Mouse (Mus musculus): ENCODE data around the gene Adamts7. TPM values are rescaled to one million over a fixed set of nuclear protein-coding genes. Genes with fewer than 3 reads are reported as not detected.

The Adamts7 gene
- polyA plus RNA-seq, 2 experiments: 19.4 to 44.3 TPM

DNA sequence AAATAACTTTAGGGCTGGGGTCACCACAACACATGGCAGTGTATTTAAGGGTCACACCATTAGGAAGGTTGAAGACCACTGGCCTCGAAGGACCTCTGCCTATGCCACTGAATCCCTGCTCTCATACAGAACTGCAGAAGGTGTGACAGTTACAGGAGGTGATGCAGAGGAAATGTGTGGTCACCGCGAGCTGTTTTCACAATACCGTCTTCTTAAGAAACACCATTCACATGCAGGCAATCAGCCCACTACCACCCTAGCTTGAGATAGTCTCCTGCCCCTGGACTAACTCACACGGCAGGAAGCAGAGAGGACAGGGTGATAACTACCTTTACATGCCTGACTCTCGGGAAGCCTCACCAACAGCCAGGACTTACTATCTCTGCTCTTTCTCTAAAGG is 82.3 kb downstream of the Adamts7 start:
- WGBS: 96% methylated on average over 6 of the region's 6 CpGs
- Histone ChIP-seq H3K36me3 (ENCODE audit: control insufficient read depth, insufficient read depth, low read length) (peaks cover 8% of the 10 kb centered on the region; the same call in 1 of the 2 replicates), H3K27me3 (ENCODE audit: control insufficient read depth, insufficient read depth, low read length) (no peaks in the 10 kb centered on the region), H3K9me3 (ENCODE audit: control insufficient read depth, low read length) (no peaks in the 10 kb centered on the region), H3K4me3 (replicated peaks; ENCODE audit: low read length) (no peak overlapping the region), H3K4me1 (ENCODE audit: control insufficient read depth, insufficient read depth, low read length) (no peaks in the 10 kb centered on the region), H3K9ac (ENCODE audit: low read depth, low read length, severe bottlenecking) (no peak overlapping the region), H3K4me2 (replicated peaks; ENCODE audit: low read depth, low read length, severe bottlenecking) (no peak overlapping the region), H3K27ac (replicated peaks; ENCODE audit: low read depth, low read length) (no peak overlapping the region)
- DNase-seq (ENCODE audit: low spot score): no peak
- no peak for TF ChIP-seq POLR2A (IDR thresholded peaks at IDR 0.05; ENCODE audit: borderline replicate concordance, extremely low read depth, insufficient read depth, insufficient read length)
- ATAC-seq (ENCODE audit: low FRiP score, low read depth): no peak

DNA sequence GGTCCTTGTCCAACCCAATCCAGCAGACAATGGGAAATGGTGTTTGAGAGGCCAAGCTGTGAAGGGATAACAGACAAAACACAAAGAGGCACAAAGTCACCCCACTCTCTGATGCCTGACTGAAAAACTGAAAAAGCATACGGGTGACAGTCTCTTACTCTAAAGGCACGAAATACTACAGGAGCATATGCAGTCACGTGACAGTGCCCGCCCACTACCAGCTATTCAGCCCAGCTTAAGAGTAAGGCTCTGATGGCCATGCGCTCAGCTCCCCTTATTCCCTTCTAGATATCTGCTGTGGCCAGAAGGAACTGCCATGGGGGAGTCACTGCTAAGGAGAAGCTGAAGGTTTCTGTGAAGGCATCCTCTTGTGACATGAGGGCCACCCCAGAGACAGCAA is 82.9 kb downstream of the Adamts7 start:
- Histone ChIP-seq H3K4me2 (replicated peaks; ENCODE audit: low read depth, low read length, severe bottlenecking) (no peak overlapping the region), H3K36me3 (ENCODE audit: control insufficient read depth, insufficient read depth, low read length) (peaks cover 8% of the 10 kb centered on the region; the same call in 1 of the 2 replicates), H3K27me3 (ENCODE audit: control insufficient read depth, insufficient read depth, low read length) (no peaks in the 10 kb centered on the region), H3K27ac (replicated peaks; ENCODE audit: low read depth, low read length) (no peak overlapping the region), H3K4me1 (ENCODE audit: control insufficient read depth, insufficient read depth, low read length) (no peaks in the 10 kb centered on the region), H3K9me3 (ENCODE audit: control insufficient read depth, low read length) (no peaks in the 10 kb centered on the region), H3K4me3 (replicated peaks; ENCODE audit: low read length) (no peak overlapping the region), H3K9ac (ENCODE audit: low read depth, low read length, severe bottlenecking) (no peak overlapping the region)
- no peak for TF ChIP-seq POLR2A (IDR thresholded peaks at IDR 0.05; ENCODE audit: borderline replicate concordance, extremely low read depth, insufficient read depth, insufficient read length)
- WGBS: 94% methylated on average over 5 of the region's 5 CpGs
- ATAC-seq (ENCODE audit: low FRiP score, low read depth): no peak
- DNase-seq (ENCODE audit: low spot score): no peak

DNA sequence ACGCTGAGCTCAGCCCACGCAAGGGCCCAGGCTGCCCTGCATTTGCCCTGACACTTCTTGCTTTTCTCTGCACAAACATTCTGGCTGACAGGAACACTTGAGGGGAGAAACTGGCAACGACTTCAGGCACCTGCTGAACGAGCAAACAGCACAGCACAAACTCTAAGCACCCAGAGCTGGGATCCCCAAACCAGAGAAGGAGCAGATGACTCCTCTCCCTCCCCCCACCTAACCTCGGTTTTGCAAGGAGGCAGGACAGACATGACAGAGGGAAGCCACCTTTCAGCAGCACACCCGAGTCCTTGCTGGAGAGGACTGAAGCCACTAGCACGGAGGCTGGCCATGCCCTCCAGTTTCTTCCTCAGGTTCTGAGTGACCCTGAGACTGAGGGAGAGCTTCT is 84.4 kb downstream of the Adamts7 start:
- Histone ChIP-seq H3K36me3 (ENCODE audit: control insufficient read depth, insufficient read depth, low read length) (peaks cover 8% of the 10 kb centered on the region; the same call in 1 of the 2 replicates), H3K4me2 (replicated peaks; ENCODE audit: low read depth, low read length, severe bottlenecking) (no peak overlapping the region), H3K9ac (ENCODE audit: low read depth, low read length, severe bottlenecking) (no peak overlapping the region), H3K4me1 (ENCODE audit: control insufficient read depth, insufficient read depth, low read length) (no peaks in the 10 kb centered on the region), H3K4me3 (replicated peaks; ENCODE audit: low read length) (no peak overlapping the region), H3K9me3 (ENCODE audit: control insufficient read depth, low read length) (no peaks in the 10 kb centered on the region), H3K27ac (replicated peaks; ENCODE audit: low read depth, low read length) (no peak overlapping the region), H3K27me3 (ENCODE audit: control insufficient read depth, insufficient read depth, low read length) (no peaks in the 10 kb centered on the region)
- TF ChIP-seq POLR2A (IDR thresholded peaks at IDR 0.05; ENCODE audit: borderline replicate concordance, extremely low read depth, insufficient read depth, insufficient read length): no peak
- ATAC-seq (ENCODE audit: low FRiP score, low read depth) (no peak), DNase-seq (ENCODE audit: low spot score) (no peak)
- WGBS: 80% methylated on average over 7 of the region's 7 CpGs

DNA sequence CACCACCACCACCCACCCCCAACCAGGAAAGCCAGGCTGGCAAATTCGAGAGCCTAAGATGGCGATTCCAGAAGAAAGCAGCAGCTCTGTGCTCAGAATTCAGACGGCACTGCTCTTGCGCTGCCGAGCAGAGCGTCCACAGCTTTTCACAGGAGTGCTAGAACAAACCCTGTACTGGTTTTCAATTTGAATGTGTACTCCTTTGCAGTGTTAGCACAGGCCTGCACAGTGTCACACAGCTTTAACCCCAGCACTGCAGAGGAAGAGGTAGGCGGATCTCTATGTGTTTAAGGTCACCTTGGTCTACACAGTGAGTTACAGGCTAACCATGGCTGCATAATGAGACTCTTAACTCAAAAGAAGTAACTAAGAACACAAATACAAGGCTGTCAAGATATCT is 85.5 kb downstream of the Adamts7 start:
- peaks cover 8% of the 10 kb centered on the region; the same call in 1 of the 2 replicates for H3K36me3 ChIP-seq (ENCODE audit: control insufficient read depth, insufficient read depth, low read length)
- no peaks in the 10 kb centered on the region for H3K27me3 ChIP-seq (ENCODE audit: control insufficient read depth, insufficient read depth, low read length)
- WGBS: 86% methylated on average over 7 of the region's 7 CpGs
- H3K4me2 ChIP-seq (replicated peaks; ENCODE audit: low read depth, low read length, severe bottlenecking): no peak overlapping the region
- no peak overlapping the region for H3K4me3 ChIP-seq (replicated peaks; ENCODE audit: low read length)
- no peak for ATAC-seq (ENCODE audit: low FRiP score, low read depth)
- no peaks in the 10 kb centered on the region for H3K9me3 ChIP-seq (ENCODE audit: control insufficient read depth, low read length)
- no peak for DNase-seq (ENCODE audit: low spot score)
- H3K9ac ChIP-seq (ENCODE audit: low read depth, low read length, severe bottlenecking): no peak overlapping the region
- no peaks in the 10 kb centered on the region for H3K4me1 ChIP-seq (ENCODE audit: control insufficient read depth, insufficient read depth, low read length)
- no peak for TF ChIP-seq POLR2A (IDR thresholded peaks at IDR 0.05; ENCODE audit: borderline replicate concordance, extremely low read depth, insufficient read depth, insufficient read length)
- no peak overlapping the region for H3K27ac ChIP-seq (replicated peaks; ENCODE audit: low read depth, low read length)

DNA sequence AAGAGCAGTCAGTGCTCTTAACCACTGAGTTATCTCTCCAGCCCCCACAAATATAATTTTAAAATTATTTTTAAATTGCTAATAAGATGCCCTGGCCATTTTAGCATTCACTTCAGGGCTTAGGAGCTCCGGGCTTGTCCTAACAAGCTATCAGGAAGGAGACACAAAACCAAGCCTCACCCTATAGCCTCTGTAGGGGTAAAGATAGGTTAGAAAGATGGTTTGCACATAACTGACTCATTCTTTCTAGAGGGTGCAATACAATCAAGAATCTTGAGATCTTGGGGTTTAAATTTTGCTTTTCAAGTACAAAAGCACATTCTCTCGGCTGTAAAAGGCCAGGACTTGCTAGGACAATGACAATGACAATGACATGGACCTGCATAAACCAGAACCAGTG is 86.2 kb downstream of the Adamts7 start:
- H3K36me3 ChIP-seq (ENCODE audit: control insufficient read depth, insufficient read depth, low read length): peaks cover 8% of the 10 kb centered on the region; the same call in 1 of the 2 replicates
- DNase-seq (ENCODE audit: low spot score) (no peak), ATAC-seq (ENCODE audit: low FRiP score, low read depth) (no peak)
- no peak overlapping the region for H3K27ac ChIP-seq (replicated peaks; ENCODE audit: low read depth, low read length)
- H3K9ac ChIP-seq (ENCODE audit: low read depth, low read length, severe bottlenecking): no peak overlapping the region
- no peaks in the 10 kb centered on the region for H3K4me1 ChIP-seq (ENCODE audit: control insufficient read depth, insufficient read depth, low read length)
- no peak for TF ChIP-seq POLR2A (IDR thresholded peaks at IDR 0.05; ENCODE audit: borderline replicate concordance, extremely low read depth, insufficient read depth, insufficient read length)
- no peak overlapping the region for H3K4me3 ChIP-seq (replicated peaks; ENCODE audit: low read length)
- no peaks in the 10 kb centered on the region for H3K9me3 ChIP-seq (ENCODE audit: control insufficient read depth, low read length)
- 90% methylated on average over 2 of the region's 2 CpGs for WGBS
- no peaks in the 10 kb centered on the region for H3K27me3 ChIP-seq (ENCODE audit: control insufficient read depth, insufficient read depth, low read length)
- no peak overlapping the region for H3K4me2 ChIP-seq (replicated peaks; ENCODE audit: low read depth, low read length, severe bottlenecking)
